Mouse (Mus musculus) layer of hippocampus, adult 9-11 months (tissue): ENCODE measurements around the gene Rora.

ENCODE experiments used
- DNase-seq: peaks from one replicate; pipeline ENCODE4 v3.0.0; 2022

Rora gene

GRCm38 (mm10) chr9:68892859-68893258 is 239.3 kb downstream of the Rora start:
- no peak for DNase-seq

GRCm38 (mm10) chr9:68898286-68898685 is 244.7 kb downstream of the Rora start:
- no peak for DNase-seq

GRCm38 (mm10) chr9:68899525-68900222 is 246.1 kb downstream of the Rora start:
- no peak for DNase-seq

GRCm38 (mm10) chr9:68906361-68906883 is 252.8 kb downstream of the Rora start:
- no peak for DNase-seq

GRCm38 (mm10) chr9:68912483-68913151 is 259.0 kb downstream of the Rora start:
- no peak for DNase-seq

GRCm38 (mm10) chr9:68913191-68913697 is 259.7 kb downstream of the Rora start:
- no peak for DNase-seq

- DNase-seq: no peak
Measured at GRCm38 (mm10) chr9:68914541-68915275, 261.1 kb downstream of the Rora start.

GRCm38 (mm10) chr9:68916741-68917140 is 263.2 kb downstream of the Rora start:
- DNase-seq: no peak

- DNase-seq: peak; percentile 36
Measured at GRCm38 (mm10) chr9:68923128-68923601, 269.6 kb downstream of the Rora start.

GRCm38 (mm10) chr9:68926406-68926805 is 272.8 kb downstream of the Rora start:
- DNase-seq: no peak

- DNase-seq: no peak
Measured at GRCm38 (mm10) chr9:68933159-68933558, 279.6 kb downstream of the Rora start.

GRCm38 (mm10) chr9:68934238-68934637 is 280.7 kb downstream of the Rora start:
- DNase-seq: no peak

GRCm38 (mm10) chr9:68935611-68936010 is 282.0 kb downstream of the Rora start:
- DNase-seq: no peak

GRCm38 (mm10) chr9:68941037-68941436 is 287.5 kb downstream of the Rora start:
- DNase-seq: peak; percentile 85

GRCm38 (mm10) chr9:68942595-68943011 is 289.0 kb downstream of the Rora start:
- no peak for DNase-seq

- DNase-seq: no peak
Measured at GRCm38 (mm10) chr9:68944026-68944425, 290.4 kb downstream of the Rora start.

- DNase-seq: no peak
Measured at GRCm38 (mm10) chr9:68947707-68948106, 294.1 kb downstream of the Rora start.

- no peak for DNase-seq
Measured at GRCm38 (mm10) chr9:68948141-68948540, 294.6 kb downstream of the Rora start.

GRCm38 (mm10) chr9:68956210-68956874 is 302.8 kb downstream of the Rora start:
- DNase-seq: no peak

GRCm38 (mm10) chr9:68956938-68957573 is 303.5 kb downstream of the Rora start:
- DNase-seq: no peak

- no peak for DNase-seq
Measured at GRCm38 (mm10) chr9:68957793-68958192, 304.2 kb downstream of the Rora start.

GRCm38 (mm10) chr9:68958919-68959318 is 305.3 kb downstream of the Rora start:
- no peak for DNase-seq
